Mouse (Mus musculus): Measurements from ENCODE around the gene Tef.

The Tef gene

GRCm38 (mm10) chr15:81828426-81829207 is 26.4 kb downstream of the Tef start:
- DNase-seq (ENCODE audit: low spot score) = no peak

- no peak for DNase-seq (ENCODE audit: low spot score)
These were observed 27.0 kb downstream of the Tef start for GRCm38 (mm10) chr15:81829208-81829580.

GRCm38 (mm10) chr15:81830530-81830929 is 28.3 kb downstream of the Tef start:
- no peak for DNase-seq (ENCODE audit: low spot score)

GRCm38 (mm10) chr15:81831136-81831825 is 29.1 kb downstream of the Tef start:
- peak; percentile 96 for DNase-seq (ENCODE audit: low spot score)

- DNase-seq (ENCODE audit: low spot score) = no peak
These were observed 30.0 kb downstream of the Tef start for GRCm38 (mm10) chr15:81832219-81832618.

GRCm38 (mm10) chr15:81833481-81833880 is 31.3 kb downstream of the Tef start:
- DNase-seq (ENCODE audit: low spot score) = no peak

GRCm38 (mm10) chr15:81834171-81834841 is 32.1 kb downstream of the Tef start:
- no peak for DNase-seq (ENCODE audit: low spot score)

GRCm38 (mm10) chr15:81835007-81835880 is 33.0 kb downstream of the Tef start:
- DNase-seq (ENCODE audit: low spot score) = no peak

GRCm38 (mm10) chr15:81836124-81836821 is 34.1 kb downstream of the Tef start:
- DNase-seq (ENCODE audit: low spot score) = peak; percentile 96

GRCm38 (mm10) chr15:81836966-81837920 is 35.0 kb downstream of the Tef start:
- DNase-seq (ENCODE audit: low spot score) = no peak

- DNase-seq (ENCODE audit: low spot score) = peak; percentile 61
These were observed 36.5 kb downstream of the Tef start for GRCm38 (mm10) chr15:81838554-81839235.

GRCm38 (mm10) chr15:81839634-81840033 is 37.4 kb downstream of the Tef start:
- DNase-seq (ENCODE audit: low spot score) = peak; percentile 94

GRCm38 (mm10) chr15:81840306-81840705 is 38.1 kb downstream of the Tef start:
- DNase-seq (ENCODE audit: low spot score) = no peak

- DNase-seq (ENCODE audit: low spot score) = no peak
These were observed 40.1 kb downstream of the Tef start for GRCm38 (mm10) chr15:81842275-81842674.

- DNase-seq (ENCODE audit: low spot score) = no peak
These were observed 42.9 kb downstream of the Tef start for GRCm38 (mm10) chr15:81845033-81845625.

GRCm38 (mm10) chr15:81845724-81846123 is 43.5 kb downstream of the Tef start:
- DNase-seq (ENCODE audit: low spot score) = peak; percentile 42

- DNase-seq (ENCODE audit: low spot score) = no peak
These were observed 44.5 kb downstream of the Tef start for GRCm38 (mm10) chr15:81846755-81847154.

GRCm38 (mm10) chr15:81847161-81847560 is 44.9 kb downstream of the Tef start:
- no peak for DNase-seq (ENCODE audit: low spot score)

- DNase-seq (ENCODE audit: low spot score) = no peak
These were observed 45.6 kb downstream of the Tef start for GRCm38 (mm10) chr15:81847861-81848260.
